Mouse (Mus musculus) adrenal gland, postnatal 4 days (tissue): Measurements from ENCODE around the gene Myoz2. TPM values are rescaled to one million over a fixed set of nuclear protein-coding genes. Genes with fewer than 3 reads are reported as not detected.

ENCODE experiments used
- DNase-seq, 2 experiments: peaks; one replicate each; pipeline ENCODE4 v3.0.0; 2021 to 2022; ENCODE audit warnings: low spot score in 2 of 2, mixed read lengths in 2 of 2
- microRNA-seq: library from miRNA; unstranded; fragments of <30 nt; microRNA quantifications from one replicate; pipeline ENCODE4 v1.2.0, GENCODE M21; 2021
- total RNA-seq, 2 experiments: library from RNA; stranded (reverse); gene quantifications; 2 replicates each; pipeline ENCODE4 v1.2.3; 2021

Gene Myoz2
- total RNA-seq, 2 experiments from 2014 or later: 6.6 to 19.0 TPM

- no peak for DNase-seq
Observed at GRCm38 (mm10) chr3:123009417-123009816, 25.4 kb downstream of the Myoz2 start.

GRCm38 (mm10) chr3:123007386-123007785 is 27.4 kb downstream of the Myoz2 start:
- DNase-seq: no peak

DNA sequence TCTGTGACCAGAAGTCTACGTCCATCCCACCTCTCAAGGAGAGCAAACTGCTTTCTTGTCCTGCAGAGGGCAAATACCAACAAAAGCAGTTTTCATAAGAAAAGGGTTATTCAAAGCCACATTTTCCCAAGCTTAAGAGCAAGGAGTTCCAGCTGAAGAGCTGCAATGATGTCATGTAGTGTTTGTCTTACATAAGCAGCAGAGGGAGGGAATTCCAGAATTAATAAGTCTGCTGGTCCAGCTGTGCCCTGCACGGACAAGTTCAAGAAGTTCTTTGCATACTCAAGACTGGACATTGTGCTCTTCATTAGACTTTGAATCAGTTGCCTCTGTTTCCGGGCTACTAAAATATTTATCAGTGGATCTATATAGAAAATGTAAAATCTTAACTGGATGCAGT is 33.8 kb downstream of the Myoz2 start:
- DNase-seq: no peak

GRCm38 (mm10) chr3:122998511-122998910 is 36.3 kb downstream of the Myoz2 start:
- no peak for DNase-seq

DNA sequence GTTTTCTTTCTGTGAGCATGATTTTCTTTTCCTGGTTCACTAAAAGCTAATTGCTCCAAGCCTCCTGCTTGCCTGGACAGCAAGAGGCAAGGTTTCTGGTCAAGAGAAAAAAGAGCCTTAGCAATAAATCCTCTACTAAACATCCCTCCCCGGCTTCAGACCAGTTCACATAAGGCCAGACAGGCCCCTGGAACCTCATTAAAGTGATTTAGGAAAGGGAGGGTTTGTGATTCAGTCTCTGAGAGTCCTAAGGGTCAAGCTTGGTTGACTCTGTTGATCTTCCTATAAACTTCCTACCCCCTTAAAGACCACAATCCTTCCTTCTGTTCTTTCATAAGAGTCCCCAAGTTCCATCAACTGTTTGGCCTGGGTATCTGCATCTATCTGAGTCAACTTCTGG is 37.8 kb downstream of the Myoz2 start:
- no peak for DNase-seq

- no peak for DNase-seq
Observed at GRCm38 (mm10) chr3:122986906-122987305, 47.9 kb downstream of the Myoz2 start.

DNA sequence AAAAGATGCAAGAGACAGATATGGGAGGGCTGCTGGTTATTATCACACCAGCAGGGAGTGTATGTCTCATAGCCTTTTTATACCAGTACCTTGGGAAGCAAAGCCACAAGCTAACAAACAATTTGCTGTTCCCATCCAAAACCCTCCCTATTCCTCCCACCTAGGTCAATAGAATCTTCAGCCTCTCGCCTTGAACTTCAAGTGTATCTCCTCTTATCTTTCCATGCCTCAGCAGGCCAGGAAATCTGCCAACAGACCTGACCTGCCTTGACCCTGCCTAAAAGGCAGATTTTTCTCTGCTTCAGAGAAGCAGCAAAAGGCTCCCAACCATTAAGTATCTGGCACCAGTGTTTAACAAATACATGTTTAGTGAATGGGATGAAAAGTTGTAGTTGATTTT is 48.4 kb downstream of the Myoz2 start:
- DNase-seq: peak in 1 of 2 experiments; percentile 17

DNA sequence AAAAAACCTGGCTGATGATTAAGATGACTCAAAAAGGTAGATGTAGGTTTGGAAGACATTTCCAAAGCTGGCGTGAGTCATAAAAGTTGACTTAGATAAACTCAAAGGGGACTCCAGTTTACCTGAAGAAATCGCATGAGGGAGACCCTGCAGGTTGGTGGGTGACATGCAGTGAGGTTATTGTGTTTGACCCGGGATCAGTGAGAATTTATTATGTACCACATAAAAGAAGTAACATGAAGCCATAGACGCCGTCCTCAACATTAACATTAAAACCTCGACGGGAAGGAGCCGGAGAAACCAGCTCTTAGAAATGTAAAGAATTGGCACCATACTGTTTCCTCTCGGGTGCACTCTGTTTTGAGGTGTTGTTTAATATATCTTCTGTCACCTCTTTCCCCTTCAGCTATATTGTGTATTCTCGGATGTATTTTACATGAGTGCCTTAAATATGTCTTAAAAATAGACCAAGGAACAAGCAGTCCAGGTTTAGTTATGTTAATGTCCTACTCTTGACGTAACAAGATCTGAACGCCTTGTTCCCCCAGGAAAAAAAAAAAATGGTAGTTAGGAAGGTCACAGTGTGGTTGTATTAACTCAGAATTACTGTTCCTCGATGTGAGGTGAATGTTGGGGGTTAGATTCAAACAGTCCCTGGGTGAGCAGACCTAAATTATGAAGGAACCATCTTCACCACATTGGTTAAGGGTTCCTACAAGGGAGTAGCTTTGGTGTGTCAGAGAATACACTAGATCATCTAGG is 49.5 kb downstream of the Myoz2 start:
- DNase-seq: no peak

DNA sequence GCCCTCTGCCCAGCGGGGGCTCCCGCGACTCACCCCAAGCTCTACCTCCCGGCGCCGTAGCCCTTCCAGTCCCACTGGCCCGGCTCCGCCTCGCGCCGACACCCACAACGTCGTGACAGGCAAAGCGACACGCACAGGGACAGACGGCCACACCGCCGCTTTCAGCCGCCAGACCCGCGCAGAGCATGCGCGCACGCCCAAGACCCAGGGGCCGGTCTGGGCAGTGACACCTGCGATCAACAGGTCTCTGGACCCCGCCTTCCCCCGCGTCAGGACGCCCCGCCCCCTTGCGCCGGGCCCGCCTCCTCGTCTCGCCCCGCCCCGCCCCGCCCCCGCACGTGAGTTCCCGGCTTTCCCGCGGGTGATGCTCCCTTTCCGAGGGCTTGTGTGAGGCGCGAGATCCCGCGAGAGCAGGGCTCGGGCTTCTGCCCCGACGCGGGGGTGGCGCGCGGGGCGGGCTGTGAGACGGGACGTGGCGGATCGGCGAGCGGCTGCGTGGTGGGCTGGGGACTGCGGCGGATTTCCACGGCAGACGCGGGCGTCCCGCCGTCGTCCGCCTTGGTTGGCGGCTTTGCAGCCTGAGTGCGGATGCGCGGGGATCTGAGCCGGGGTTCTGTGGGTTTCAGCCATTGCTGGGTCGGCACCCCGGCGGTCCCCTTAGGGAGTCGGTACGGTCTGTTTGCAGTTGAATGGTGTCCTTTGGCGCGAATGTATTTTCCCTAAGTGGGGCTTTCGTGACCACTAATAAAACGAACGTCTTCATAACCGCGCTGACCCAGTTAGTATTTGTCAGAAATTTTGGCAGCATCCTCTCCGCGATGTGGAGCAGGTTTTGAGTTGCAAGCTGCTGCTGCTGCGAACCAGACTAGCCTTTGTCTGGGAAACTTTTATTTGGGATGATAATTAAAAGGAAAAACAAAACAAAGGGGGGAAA is 50.3 kb downstream of the Myoz2 start, which contains the start of gene Usp53:
Gene Usp53, minus strand, starts transcription at position 262 of the 934 bp plus-strand sequence.
- DNase-seq: peak; percentile 85

DNA sequence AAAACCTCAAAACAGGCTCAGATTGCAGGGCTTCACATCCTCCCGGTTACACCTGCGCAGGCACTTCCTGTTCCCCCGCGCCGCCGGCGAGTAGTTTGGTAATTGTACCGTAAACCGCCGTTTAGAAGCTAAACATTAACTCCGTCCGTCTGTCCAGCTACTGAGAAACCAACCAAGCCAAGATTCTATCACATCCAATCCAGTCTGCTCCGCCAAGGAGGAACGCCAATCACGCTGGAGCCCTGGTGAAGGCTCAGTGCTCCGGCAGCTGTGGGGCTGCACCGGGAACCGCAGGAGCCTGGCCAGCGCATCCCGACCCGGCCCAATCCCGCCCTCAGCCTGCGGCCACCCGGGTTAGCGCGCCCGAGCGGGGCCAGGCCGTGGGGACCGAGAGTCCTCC is 51.0 kb downstream of the Myoz2 start:
- DNase-seq: peak in 1 of 2 experiments; percentile 17

DNA sequence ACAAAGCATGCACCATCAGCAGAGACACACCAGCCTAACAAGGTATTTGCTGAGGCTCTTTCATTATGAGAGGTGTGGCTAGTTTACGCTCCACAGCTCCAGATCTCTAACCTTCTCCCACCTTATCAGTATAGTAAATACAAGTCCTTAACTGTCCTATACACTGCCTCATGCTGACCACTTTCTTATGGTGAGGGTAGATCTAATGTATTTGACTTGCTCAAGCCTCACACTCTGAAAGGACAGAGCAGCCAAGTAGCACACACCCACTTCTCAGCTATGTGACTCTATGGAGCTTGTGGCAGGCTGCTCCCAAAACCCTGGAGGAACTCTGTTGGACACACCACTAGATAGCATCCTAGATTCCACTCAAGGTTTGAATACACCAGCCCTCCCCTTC is 58.9 kb downstream of the Myoz2 start:
- DNase-seq: no peak

DNA sequence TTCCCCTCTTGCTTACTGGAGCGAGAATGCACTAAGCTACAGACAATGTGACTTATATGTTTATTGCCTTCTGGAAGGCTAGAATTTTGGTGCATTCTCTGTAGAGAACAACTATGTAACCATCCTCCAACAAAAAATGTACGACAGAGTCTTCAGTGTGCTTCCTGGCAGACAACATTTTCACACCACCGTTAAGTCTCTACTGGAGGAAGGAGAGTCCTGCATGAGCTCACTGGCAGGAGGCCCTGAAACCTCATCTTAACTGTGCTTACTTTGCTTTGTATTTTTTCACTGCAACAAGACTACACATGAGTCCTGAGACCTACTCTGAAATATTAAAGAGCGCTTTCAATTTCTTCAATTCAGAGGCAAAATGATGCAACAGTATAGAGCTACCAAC is 59.5 kb downstream of the Myoz2 start:
- DNase-seq: no peak

GRCm38 (mm10) chr3:122974833-122975232 is 60.0 kb downstream of the Myoz2 start:
- DNase-seq: no peak

DNA sequence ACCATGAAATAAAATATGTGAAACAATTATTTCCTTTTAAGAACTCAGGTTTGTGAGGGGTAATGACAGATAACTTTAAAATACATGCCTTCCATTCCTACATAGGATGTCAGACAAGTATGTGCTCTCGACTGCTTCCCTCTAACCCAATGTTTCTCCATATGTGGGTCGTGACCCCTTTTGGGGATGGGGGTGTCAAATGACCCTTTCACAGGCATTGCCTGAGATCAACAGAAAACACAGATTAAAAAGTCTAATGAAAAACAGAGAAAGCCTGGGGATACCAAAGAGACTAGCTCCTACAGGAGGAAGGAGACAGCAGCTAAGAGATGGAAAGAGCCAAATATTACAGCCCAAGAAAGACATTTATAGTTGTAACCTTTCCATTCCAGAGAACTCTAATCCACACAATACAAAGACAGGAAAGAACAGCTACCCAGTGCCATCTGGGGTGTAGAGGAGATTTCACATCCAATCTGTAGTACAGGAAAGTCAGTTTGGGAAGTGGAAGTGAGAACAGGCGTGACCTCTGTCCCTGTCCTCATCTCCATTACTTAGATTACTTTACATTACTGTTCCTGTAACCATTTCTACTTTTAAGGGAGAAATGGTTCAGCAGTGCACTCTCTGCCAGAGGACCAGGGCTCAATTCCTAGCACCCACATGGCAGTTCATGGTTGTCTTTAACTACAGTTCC is 62.5 kb downstream of the Myoz2 start:
- DNase-seq: no peak

DNA sequence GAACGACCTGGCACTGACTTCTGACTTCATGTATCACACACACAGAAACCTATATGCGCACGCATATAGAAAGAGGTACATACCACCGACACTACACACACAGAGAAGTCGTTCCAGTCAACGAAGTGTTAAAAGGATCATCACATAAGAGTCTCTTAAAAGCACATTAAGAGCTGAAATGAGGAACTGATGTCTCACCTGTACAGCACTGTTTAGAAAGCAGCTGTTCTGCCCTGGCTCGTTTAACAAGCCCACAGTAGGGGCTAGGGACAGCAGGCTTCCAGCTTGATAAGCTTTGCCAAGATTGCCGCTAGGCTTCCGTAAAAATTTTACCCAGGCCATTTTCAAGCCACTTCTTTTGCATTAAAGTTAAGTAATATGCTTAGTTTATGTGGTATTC is 66.4 kb downstream of the Myoz2 start:
- DNase-seq: no peak

GRCm38 (mm10) chr3:122964301-122964700 is 70.5 kb downstream of the Myoz2 start:
- DNase-seq: no peak

Small RNAs within 50 kb of the gene (microRNA-seq; reads per million reads assigned to microRNA genes)
- gene Gm22066: not detected

Other genes with a start within 250 kb of the Myoz2 start
- gene Fabp2, start 139.9 kb downstream of the Myoz2 start, total RNA-seq: 1 to 10 TPM in 1 of 2 experiments, not detected in 1; 6.1 TPM
- not detected for gene Gm10959, start 115.7 kb downstream of the Myoz2 start, total RNA-seq
- gene 1810037I17Rik, start 110.8 kb downstream of the Myoz2 start, total RNA-seq: 10 to 100 TPM; 58.1 to 67.2 TPM
- 10 to 100 TPM; 28.8 to 34.1 TPM for gene Usp53, start 50.5 kb downstream of the Myoz2 start, total RNA-seq
- 1 to 10 TPM; 9.0 to 9.9 TPM for gene Synpo2, start 201.1 kb upstream of the Myoz2 start, total RNA-seq
- 10 to 100 TPM; 95.2 to 97.8 TPM for gene Sec24d, start 232.4 kb upstream of the Myoz2 start, total RNA-seq